Mouse (Mus musculus) adipocyte (in vitro differentiated cells): ENCODE data around the gene Scgb2b20.
"Not testable (repeated sequence)": the region's sequence is repeated elsewhere in the genome, so short reads cannot be mapped to it uniquely, and the experiment has no call there.

Experiments used
- DNase-seq: peaks from one replicate; pipeline ENCODE4 v3.0.0-alpha.2; 2016; ENCODE audit warnings: low spot score

Gene Scgb2b20

GRCm38 (mm10) chr7:33366222-33366621, at the start of gene Scgb2b20:
Scgb2b20 (minus strand) TSS chr7:33366322.
- not testable (repeated sequence) for DNase-seq

GRCm38 (mm10) chr7:33409681-33410080, 43.6 kb upstream of the Scgb2b20 start:
- DNase-seq: not testable (repeated sequence)

GRCm38 (mm10) chr7:33401650-33402049, 35.5 kb upstream of the Scgb2b20 start:
- DNase-seq: no peak

- DNase-seq: not testable (repeated sequence)
Observed at GRCm38 (mm10) chr7:33399749-33400148, 33.6 kb upstream of the Scgb2b20 start.

- DNase-seq: not testable (repeated sequence)
Observed at GRCm38 (mm10) chr7:33372934-33373333, 6.8 kb upstream of the Scgb2b20 start, which contains the start of gene Scgb1b20. Scgb1b20 (plus strand) TSS chr7:33373234.
